Mouse (Mus musculus) erythroid progenitor cell, adult 5-6 weeks (primary cell): Measurements from ENCODE around the gene Abhd14a. TPM values are rescaled to one million over a fixed set of nuclear protein-coding genes. Genes with fewer than 3 reads are reported as not detected.

Source experiments
- ATAC-seq: replicated peaks from 2 replicates; pipeline ENCODE4 v1.8.0; 2016; ENCODE audit warnings: moderate number of reproducible peaks, mild to moderate bottlenecking, moderate TSS enrichment, inconsistent platforms; ENCODE audit not compliant: poor library complexity, low FRiP score, severe bottlenecking
- total RNA-seq, 2 experiments: library from RNA; stranded (forward) in 1 of 2; stranded (reverse) in 1 of 2; fragments of 150-400 nt in 1 of 2; fragments of 186-747, 209-891 nt in 1 of 2; gene quantifications; 2 replicates each; pipeline versions ENCODE4 v1.2.3 to v1.2.4; 2015 to 2017; ENCODE audit warnings: low replicate concordance in 2 of 2

Gene Abhd14a
- total RNA-seq, 2 experiments from 2014 or later: 2.0 to 3.4 TPM

DNA sequence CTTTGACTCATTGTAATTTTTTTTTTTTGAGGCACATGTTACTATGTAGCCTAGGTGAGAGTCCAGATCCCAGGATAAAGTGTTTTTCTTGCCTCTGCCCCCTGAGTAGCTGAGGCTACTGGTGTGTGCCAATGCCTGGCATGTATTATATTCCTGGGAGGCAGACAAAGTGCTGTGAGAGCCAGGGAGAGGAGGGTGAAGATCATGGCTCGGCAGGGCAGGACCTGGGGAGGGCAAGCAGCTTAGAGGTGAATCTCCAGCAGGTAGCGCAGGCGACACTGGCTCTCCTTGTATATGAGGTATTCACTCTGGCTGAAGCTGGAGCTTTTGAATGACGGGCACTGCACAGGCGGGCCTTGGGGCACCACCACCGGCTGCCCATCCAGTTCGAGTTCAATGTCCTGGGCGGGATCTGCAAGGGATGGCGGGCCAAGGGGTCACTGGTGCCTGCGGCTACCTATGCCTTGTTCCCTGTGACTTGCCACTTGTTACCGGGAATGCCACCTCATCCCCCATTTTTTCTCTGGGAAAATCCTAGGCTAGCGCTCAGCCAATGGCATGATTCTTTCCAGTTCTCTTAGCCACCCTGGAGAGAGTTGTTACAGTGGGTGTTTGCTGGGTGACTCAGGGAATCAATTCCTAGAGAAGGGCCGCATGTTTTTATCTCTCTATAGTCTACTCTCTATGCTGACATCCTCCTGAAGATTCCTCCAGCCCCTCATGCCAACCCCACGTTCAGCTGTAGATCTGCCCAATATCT lies 23.7 kb upstream of the Abhd14a start:
- ATAC-seq: no peak

GRCm38 (mm10) chr9:106469776-106470175 lies 22.3 kb upstream of the Abhd14a start:
- ATAC-seq: no peak

DNA sequence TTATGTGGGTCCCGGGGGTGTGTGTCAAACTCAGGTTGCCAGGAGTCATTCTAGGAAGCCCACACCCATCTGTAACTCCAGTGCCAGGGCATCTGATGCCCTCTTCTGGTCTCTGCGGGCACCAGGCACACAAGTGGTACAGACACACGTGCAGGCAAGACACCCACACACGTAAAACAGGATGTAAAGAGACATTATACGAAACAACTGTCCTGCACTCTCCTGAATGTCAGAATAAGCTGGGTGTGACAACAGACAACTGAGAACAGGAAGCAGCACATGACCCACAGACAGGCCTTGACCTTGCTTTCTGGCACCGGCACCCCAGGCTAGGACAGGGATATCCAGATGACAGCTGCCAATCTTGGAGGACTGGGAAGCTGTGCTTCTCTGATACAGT lies 21.8 kb upstream of the Abhd14a start:
- no peak for ATAC-seq

DNA sequence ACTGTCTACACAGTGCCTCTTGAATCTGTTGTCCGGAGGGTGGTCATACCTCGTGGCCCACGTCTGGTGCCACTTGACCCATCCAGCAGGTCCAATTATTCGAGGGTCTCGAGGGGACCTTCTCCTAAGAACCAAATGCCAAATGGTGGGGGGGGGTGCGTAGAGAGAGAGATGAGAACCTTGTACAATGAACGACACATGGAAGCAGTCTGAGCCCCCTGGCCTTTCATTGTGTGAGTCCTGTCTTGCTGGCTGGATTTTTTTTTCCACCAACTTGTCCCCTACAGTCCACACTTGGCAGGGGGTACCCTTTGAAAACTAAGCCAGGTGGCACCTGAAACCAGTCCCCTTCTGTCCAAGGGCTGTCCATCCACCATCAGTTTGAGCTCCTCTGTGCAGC lies 20.3 kb upstream of the Abhd14a start:
- no peak for ATAC-seq

DNA sequence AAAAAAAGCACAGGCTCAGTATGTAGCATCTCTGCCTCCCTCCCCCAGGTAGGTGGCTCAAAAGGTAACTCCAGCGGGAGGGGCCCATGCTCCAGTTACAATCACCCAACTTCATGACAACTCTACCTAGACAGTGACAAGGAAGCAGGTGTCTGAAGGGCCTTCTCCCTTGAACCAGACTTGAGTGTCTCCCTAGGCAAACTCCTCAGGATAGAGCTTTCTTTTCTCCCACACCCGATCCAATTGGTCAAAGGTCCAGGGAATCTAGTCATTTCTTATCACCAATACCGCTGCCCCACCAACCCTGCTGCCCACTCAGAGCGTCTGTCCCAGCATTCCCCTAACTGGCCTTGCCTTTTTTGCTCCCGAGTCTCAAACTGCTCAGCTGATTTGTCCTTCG lies 19.2 kb upstream of the Abhd14a start:
- no peak for ATAC-seq

- ATAC-seq: no peak
These were observed 18.2 kb upstream of the Abhd14a start, which contains the start of gene Gpr62 for GRCm38 (mm10) chr9:106465571-106466200. Gene Gpr62, minus strand, starts transcription at chr9:106465938.

DNA sequence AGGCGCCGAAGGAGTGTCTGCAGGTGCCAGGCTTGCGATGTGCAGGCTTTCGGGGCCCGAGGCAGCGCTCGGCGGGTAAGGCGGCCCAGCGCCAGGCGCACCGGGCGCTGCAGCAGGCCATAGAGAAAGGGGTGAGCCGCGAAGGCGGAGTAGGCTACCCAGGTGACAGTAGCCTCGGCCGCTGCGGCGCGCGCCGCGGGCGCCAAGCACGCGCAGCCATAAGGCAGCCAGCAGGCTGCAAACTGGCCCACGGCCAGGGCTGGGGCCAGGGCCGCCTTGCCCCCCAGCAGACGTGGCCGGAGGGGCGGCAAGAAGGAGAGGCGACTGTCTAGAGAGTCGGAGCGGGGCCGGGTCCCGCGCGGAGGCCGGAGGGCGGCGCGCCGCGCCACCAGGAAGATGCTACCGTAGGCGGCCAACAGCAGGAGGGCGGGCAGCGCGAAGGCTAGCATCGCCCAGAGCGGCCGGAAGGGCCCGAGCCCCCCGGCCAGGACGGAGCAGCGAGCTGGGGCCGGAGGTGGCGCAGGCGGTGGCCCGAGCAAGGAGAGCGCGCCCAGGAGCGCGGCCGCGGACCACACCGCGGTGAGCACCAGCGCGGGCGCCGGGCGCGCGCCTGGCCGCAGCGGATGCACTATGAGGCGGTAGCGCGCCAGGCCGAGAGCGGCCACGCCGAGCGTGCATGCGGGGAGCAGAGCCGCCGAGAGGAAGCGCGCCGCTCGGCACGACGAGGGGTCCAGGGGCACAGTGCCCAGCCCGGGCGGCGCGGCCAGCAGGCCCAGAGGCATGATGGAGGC lies 17.5 kb upstream of the Abhd14a start:
- 0 out of 2 replicates have a peak, but pooled peaks have one; percentile 25 for ATAC-seq

- ATAC-seq: no peak
These were observed 15.9 kb upstream of the Abhd14a start for GRCm38 (mm10) chr9:106463122-106464063.

DNA sequence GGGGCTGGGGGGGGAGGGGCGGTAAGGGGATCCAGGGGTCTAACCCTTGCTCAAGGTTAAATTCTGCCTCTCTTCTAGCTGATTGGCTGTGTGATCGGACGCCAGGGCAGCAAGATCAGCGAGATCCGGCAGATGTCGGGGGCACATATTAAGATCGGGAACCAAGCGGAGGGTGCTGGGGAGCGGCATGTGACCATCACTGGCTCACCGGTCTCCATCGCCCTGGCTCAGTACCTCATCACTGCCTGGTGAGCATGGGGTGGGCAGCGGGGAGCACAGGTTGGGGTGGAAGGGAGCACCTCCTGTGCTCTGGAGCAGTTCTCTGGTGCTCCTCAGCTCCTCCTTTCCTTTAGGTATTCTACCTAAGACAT lies 14.9 kb upstream of the Abhd14a start:
- ATAC-seq: no peak

- no peak for ATAC-seq
These were observed 14.4 kb upstream of the Abhd14a start for GRCm38 (mm10) chr9:106461641-106462429.

DNA sequence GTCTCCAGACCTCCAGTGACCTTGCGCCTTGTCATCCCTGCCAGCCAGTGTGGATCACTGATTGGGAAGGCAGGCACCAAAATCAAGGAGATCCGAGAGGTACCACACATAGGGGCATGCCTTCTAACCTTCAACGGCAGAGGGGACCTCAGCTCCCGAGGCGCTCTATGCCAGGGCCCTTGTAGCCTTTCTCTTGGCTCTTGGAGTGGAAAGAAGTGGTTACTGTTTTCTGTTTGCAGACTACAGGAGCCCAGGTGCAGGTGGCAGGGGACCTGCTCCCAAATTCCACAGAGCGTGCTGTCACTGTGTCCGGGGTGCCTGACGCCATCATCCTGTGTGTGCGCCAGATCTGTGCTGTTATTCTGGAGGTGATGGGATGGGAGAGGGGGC lies 13.5 kb upstream of the Abhd14a start:
- ATAC-seq: no peak

DNA sequence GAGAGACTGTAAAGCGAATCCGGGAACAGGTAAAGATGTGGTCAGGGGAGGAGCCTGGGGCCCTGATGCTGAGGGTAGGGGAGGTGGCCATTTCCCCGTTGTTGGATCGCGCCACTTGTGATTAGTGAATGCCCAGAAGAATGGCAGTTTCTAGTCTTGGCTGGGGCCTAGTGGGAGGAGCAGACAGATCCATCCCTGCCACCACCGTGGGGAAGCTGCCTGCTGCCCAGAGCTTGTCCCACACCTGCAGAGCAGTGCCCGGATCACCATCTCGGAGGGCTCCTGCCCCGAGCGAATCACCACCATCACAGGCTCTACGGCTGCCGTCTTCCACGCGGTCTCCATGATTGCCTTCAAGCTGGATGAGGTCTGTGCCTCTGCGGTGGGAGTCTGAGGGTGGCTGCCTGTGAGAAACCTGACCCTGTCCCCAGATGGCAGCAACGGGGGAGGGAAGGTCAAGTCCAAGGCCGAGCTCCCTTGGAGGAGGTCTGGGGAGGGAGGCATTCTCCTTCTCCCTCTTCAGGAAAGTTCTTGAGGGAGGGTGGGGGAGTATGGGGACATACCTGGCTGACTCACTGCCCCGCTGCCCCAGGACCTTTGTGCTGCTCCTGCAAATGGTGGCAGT lies 13.0 kb upstream of the Abhd14a start:
- ATAC-seq: no peak

DNA sequence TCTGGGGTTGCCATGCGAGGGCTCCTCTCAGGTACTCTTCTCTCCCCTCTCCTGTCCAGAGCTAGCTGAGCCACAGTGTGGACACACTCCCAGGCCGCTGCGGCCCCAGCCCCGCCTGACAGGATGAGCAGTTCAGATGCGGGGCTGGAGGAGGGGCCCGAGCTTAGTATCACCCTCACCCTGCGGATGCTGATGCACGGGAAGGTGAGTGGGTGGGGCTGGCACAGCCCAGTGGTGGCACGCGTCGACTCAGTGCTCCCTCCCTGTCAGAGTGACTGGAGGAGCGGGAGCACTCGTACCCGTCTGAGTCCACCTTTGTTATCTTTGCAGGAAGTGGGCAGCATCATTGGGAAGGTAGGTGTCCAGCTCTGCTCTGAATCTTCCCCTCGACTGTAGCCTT lies 12.5 kb upstream of the Abhd14a start:
- ATAC-seq: no peak

GRCm38 (mm10) chr9:106457920-106458319 lies 10.4 kb upstream of the Abhd14a start:
- no peak for ATAC-seq

- ATAC-seq: no peak
These were observed 9.7 kb upstream of the Abhd14a start for GRCm38 (mm10) chr9:106457163-106457559.

GRCm38 (mm10) chr9:106456325-106457162 lies 9.1 kb upstream of the Abhd14a start:
- no peak for ATAC-seq

- no peak for ATAC-seq
These were observed 7.6 kb upstream of the Abhd14a start for GRCm38 (mm10) chr9:106454888-106455681.
